Mouse (Mus musculus): ENCODE data around the gene Fabp3.

- TF ChIP-seq CTCF (IDR thresholded peaks at IDR 0.05) (no peak), EP300 (IDR thresholded peaks at IDR 0.05; ENCODE audit: insufficient read depth, low read depth, low read length) (no peak)
Measured at GRCm38 (mm10) chr4:130335867-130336266, 27.5 kb downstream of the Fabp3 start.

Data from heart, adult 2 months (tissue).